Mouse (Mus musculus): Measurements from ENCODE around the gene Gprasp1. TPM values are rescaled to one million over a fixed set of nuclear protein-coding genes. Genes with fewer than 3 reads are reported as not detected.
A peak's percentile ranks its signal among the peaks of the same experiment; 100 is the strongest.
"Not testable (repeated sequence)": the region's sequence is repeated elsewhere in the genome, so short reads cannot be mapped to it uniquely, and the experiment has no call there.

Gprasp1 gene
- 36.4 and 39.7 TPM in 2 replicates for polyA plus RNA-seq (2015; fragmentation: Nextera tagmentation; extraction: Ambion mirVana)

GRCm38 (mm10) chrX:135742304-135743055, at the start of gene Gprasp1, which contains the start of gene Armcx5:
Gene Gprasp1, plus strand, starts transcription at chrX:135742733.
Gene Armcx5, plus strand, starts transcription at chrX:135742733.
- ATAC-seq (ENCODE audit: borderline replicate concordance, extremely low read depth, low FRiP score, low TSS enrichment) = peak; percentile 97
- Histone ChIP-seq H3K4me2 (peak within 1 kb of the TSS; percentile 58), H3K4me1 (no peaks in the 10 kb centered on the region), H3K9me3 (no peaks in the 10 kb centered on the region), H3K4me3 (peak within 1 kb of the TSS; percentile 63), H3K36me3 (no peaks in the 10 kb centered on the region), H3K27me3 (no peaks in the 10 kb centered on the region), H3K9ac (peak within 1 kb of the TSS; percentile 66), H3K27ac (peak within 1 kb of the TSS; percentile 57)
- 17% methylated on average over 48 of the region's 48 CpGs for WGBS

- H3K4me1 ChIP-seq = no peaks in the 10 kb centered on the region
- H3K4me2 ChIP-seq = no peak within 1 kb of the TSS
- 57% methylated on average over 1 of the region's 1 CpGs for WGBS
- H3K9me3 ChIP-seq = no peaks in the 10 kb centered on the region
- no peak within 1 kb of the TSS for H3K9ac ChIP-seq
- no peak within 1 kb of the TSS for H3K27ac ChIP-seq
- H3K36me3 ChIP-seq = no peaks in the 10 kb centered on the region
- ATAC-seq (ENCODE audit: borderline replicate concordance, extremely low read depth, low FRiP score, low TSS enrichment) = no peak
- no peak within 1 kb of the TSS for H3K4me3 ChIP-seq
- H3K27me3 ChIP-seq = no peaks in the 10 kb centered on the region
Measured at GRCm38 (mm10) chrX:135693633-135694032, 48.9 kb upstream of the Gprasp1 start, which contains the start of gene Tcp11x2. Gene Tcp11x2, minus strand, starts transcription at chrX:135693790.

GRCm38 (mm10) chrX:135703111-135703510, 39.4 kb upstream of the Gprasp1 start:
- H3K4me2 ChIP-seq = no peak overlapping the region
- no peak for ATAC-seq (ENCODE audit: borderline replicate concordance, extremely low read depth, low FRiP score, low TSS enrichment)
- no peak overlapping the region for H3K4me3 ChIP-seq
- no peak overlapping the region for H3K9ac ChIP-seq
- 78% methylated on average over 1 of the region's 1 CpGs for WGBS
- H3K9me3 ChIP-seq = no peaks in the 10 kb centered on the region
- no peaks in the 10 kb centered on the region for H3K27me3 ChIP-seq
- H3K27ac ChIP-seq = no peak overlapping the region
- no peaks in the 10 kb centered on the region for H3K36me3 ChIP-seq
- no peaks in the 10 kb centered on the region for H3K4me1 ChIP-seq

DNA sequence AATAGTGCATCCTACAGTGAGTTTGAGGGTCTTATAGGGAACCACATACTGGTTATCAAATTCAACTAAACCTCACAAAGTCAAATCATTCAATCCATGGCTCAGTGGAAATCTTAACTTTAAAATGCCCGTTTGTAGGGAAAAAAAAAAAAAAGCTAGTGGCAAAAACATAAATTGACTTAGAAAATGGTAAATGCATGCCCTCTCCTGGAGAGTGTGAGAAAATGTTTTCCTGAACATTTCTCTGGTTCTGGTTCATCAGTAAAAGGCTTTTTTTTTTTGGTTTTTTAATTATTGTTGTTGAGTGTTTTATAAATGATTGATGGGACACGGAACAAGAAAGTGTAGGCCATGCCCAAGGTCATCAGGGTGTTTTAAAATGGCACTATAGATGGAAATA, 38.2 kb upstream of the Gprasp1 start:
- WGBS = 27% methylated on average over 2 of the region's 2 CpGs
- H3K27ac ChIP-seq = no peak overlapping the region

GRCm38 (mm10) chrX:135712845-135713244, 29.7 kb upstream of the Gprasp1 start:
- WGBS = 76% methylated on average over 2 of the region's 2 CpGs
- H3K4me2 ChIP-seq = no peak overlapping the region

More for the DNA sequence above, 38.2 kb upstream of the Gprasp1 start:
- Histone ChIP-seq H3K27me3 (no peaks in the 10 kb centered on the region), H3K4me3 (no peak overlapping the region), H3K4me1 (no peaks in the 10 kb centered on the region), H3K36me3 (no peaks in the 10 kb centered on the region), H3K9ac (no peak overlapping the region), H3K9me3 (no peaks in the 10 kb centered on the region), H3K4me2 (no peak overlapping the region)
- no peak for ATAC-seq (ENCODE audit: borderline replicate concordance, extremely low read depth, low FRiP score, low TSS enrichment)

GRCm38 (mm10) chrX:135725161-135725560, 17.4 kb upstream of the Gprasp1 start, which contains the start of gene Tmsb15a:
Gene Tmsb15a, minus strand, starts transcription at chrX:135725261.
- ATAC-seq (ENCODE audit: borderline replicate concordance, extremely low read depth, low FRiP score, low TSS enrichment) = no peak
- H3K9ac ChIP-seq = no peak within 1 kb of the TSS
- H3K27me3 ChIP-seq = peaks cover 8% of the 10 kb centered on the region; the same call in 1 of the 2 replicates
- H3K9me3 ChIP-seq = no peaks in the 10 kb centered on the region
- no peaks in the 10 kb centered on the region for H3K4me1 ChIP-seq
- H3K36me3 ChIP-seq = no peaks in the 10 kb centered on the region
- 71% methylated on average over 10 of the region's 10 CpGs for WGBS
- no peak within 1 kb of the TSS for H3K4me2 ChIP-seq
- H3K4me3 ChIP-seq = no peak within 1 kb of the TSS
- H3K27ac ChIP-seq = no peak within 1 kb of the TSS

More at GRCm38 (mm10) chrX:135712845-135713244, 29.7 kb upstream of the Gprasp1 start:
- no peaks in the 10 kb centered on the region for H3K9me3 ChIP-seq
- no peaks in the 10 kb centered on the region for H3K4me1 ChIP-seq
- no peaks in the 10 kb centered on the region for H3K36me3 ChIP-seq
- H3K9ac ChIP-seq = no peak overlapping the region
- H3K27me3 ChIP-seq = no peaks in the 10 kb centered on the region
- H3K27ac ChIP-seq = no peak overlapping the region
- no peak for ATAC-seq (ENCODE audit: borderline replicate concordance, extremely low read depth, low FRiP score, low TSS enrichment)
- no peak overlapping the region for H3K4me3 ChIP-seq

DNA sequence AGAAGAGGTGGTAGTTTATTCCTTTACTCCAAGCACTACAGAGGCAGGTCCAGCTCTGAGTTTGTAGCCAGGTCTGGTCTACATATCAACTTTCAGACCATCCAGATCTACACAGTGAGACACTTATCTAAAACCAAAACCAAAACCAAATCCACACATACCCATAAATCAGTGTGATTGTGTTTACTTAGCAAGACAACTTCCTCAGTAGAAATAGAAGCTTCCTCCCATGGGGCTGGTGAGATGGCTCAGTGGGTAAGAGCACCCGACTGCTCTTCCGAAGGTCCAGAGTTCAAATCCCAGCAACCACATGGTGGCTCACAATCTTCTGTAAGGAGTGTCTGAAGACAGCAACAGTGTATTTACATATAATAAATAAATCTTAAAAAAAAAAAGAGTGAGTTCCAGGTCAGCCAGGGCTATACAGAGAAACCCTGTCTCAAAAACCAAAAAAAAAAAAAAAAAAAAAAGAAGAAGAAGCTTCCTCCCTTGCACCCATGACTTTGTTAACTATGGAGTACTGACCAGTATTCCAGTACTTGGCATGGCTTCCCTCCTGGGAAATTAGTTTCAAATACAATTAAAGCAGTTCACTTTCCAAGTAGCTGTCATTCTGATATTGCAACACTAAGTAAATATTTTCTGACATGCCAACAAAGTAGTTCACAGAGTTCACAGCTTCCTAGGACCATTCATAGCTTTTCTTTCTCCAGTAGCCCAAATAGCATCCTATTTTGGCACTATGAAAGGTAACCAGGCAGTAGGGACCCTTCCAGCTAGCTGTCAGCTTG, 3.6 kb upstream of the Gprasp1 start:
- no peak overlapping the region for H3K27ac ChIP-seq
- no peaks in the 10 kb centered on the region for H3K36me3 ChIP-seq
- H3K4me3 ChIP-seq = no peak overlapping the region
- no peaks in the 10 kb centered on the region for H3K27me3 ChIP-seq
- H3K4me1 ChIP-seq = no peaks in the 10 kb centered on the region
- no peaks in the 10 kb centered on the region for H3K9me3 ChIP-seq
- ATAC-seq (ENCODE audit: borderline replicate concordance, extremely low read depth, low FRiP score, low TSS enrichment) = no peak
- no peak overlapping the region for H3K9ac ChIP-seq
- H3K4me2 ChIP-seq = no peak overlapping the region
- 90% methylated on average over 2 of the region's 2 CpGs for WGBS

- WGBS = 18% methylated on average over 7 of the region's 7 CpGs
- ATAC-seq (ENCODE audit: borderline replicate concordance, extremely low read depth, low FRiP score, low TSS enrichment) = no peak
Measured at GRCm38 (mm10) chrX:135743056-135743355, 473 bp downstream of the Gprasp1 start.

GRCm38 (mm10) chrX:135745376-135745775, 2.8 kb downstream of the Gprasp1 start:
- not testable (repeated sequence) for H3K36me3 ChIP-seq; H3K27ac ChIP-seq; H3K27me3 ChIP-seq; H3K9me3 ChIP-seq; H3K9ac ChIP-seq; ATAC-seq (ENCODE audit: borderline replicate concordance, extremely low read depth, low FRiP score, low TSS enrichment); H3K4me1 ChIP-seq; H3K4me3 ChIP-seq; H3K4me2 ChIP-seq
- WGBS = 90% methylated on average over 3 of the region's 3 CpGs

More at GRCm38 (mm10) chrX:135743056-135743355, 473 bp downstream of the Gprasp1 start:
- Histone ChIP-seq H3K9me3 (no peaks in the 10 kb centered on the region), H3K4me1 (no peaks in the 10 kb centered on the region), H3K4me3 (peak overlapping the region; percentile 63), H3K27me3 (no peaks in the 10 kb centered on the region), H3K9ac (peak overlapping the region; percentile 66), H3K36me3 (no peaks in the 10 kb centered on the region), H3K27ac (no peak overlapping the region), H3K4me2 (peak overlapping the region; percentile 58)

GRCm38 (mm10) chrX:135752832-135753231, 10.3 kb downstream of the Gprasp1 start:
- 0% methylated on average over 2 of the region's 2 CpGs for WGBS

DNA sequence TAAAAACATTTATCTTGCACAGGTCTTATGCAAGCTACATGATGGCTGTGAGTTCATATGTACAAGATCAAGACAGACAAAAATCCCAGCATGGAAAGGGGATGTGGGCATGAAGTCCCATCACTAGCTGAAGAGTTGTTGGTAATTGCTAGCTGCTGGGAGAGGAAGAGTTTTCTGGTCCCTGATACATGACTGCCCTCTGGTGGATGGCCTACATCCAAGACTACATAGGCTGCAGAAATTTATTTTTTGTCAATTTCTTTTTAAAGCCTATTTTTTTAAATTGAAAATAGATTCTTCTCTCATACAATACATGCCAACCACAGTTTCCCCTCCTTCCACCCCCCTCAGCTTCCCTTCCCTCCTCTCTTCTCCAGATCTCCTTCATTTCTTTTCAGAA, 19.2 kb downstream of the Gprasp1 start:
- no peak overlapping the region for H3K9ac ChIP-seq
- no peak overlapping the region for H3K27ac ChIP-seq
- H3K4me3 ChIP-seq = no peak overlapping the region
- H3K36me3 ChIP-seq = peaks cover 3% of the 10 kb centered on the region; the same call in 1 of the 2 replicates
- no peak overlapping the region for H3K4me2 ChIP-seq
- H3K4me1 ChIP-seq = no peaks in the 10 kb centered on the region
- no peak for ATAC-seq (ENCODE audit: borderline replicate concordance, extremely low read depth, low FRiP score, low TSS enrichment)
- no peaks in the 10 kb centered on the region for H3K9me3 ChIP-seq
- H3K27me3 ChIP-seq = no peaks in the 10 kb centered on the region

More at GRCm38 (mm10) chrX:135752832-135753231, 10.3 kb downstream of the Gprasp1 start:
- Histone ChIP-seq H3K4me3 (no peak overlapping the region), H3K9ac (no peak overlapping the region), H3K9me3 (no peaks in the 10 kb centered on the region), H3K36me3 (no peaks in the 10 kb centered on the region), H3K4me2 (no peak overlapping the region), H3K27ac (no peak overlapping the region), H3K4me1 (no peaks in the 10 kb centered on the region), H3K27me3 (no peaks in the 10 kb centered on the region)
- no peak for ATAC-seq (ENCODE audit: borderline replicate concordance, extremely low read depth, low FRiP score, low TSS enrichment)

DNA sequence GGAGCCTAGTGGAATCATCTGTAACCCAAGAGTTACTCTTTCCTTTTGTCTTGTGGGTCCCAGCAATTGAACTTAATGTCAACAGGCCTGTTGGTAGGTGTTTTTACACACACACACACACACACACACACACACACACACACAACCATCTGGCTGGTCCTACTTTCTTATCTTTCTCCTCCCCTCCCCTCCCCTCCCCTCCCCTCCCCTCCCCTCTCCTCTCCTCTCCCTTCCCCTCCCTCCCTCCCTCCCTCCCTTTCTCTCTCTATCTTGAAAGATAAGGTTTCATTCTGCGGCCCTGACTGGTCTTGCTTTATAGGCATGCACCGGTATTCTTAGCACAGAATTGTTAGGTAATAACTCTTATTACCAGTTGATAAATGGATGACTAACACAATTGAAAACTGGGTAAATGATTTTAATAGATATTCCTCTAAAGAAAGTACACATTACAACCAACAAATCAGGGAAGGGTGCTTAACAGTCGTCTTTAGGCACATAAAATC, 25.6 kb downstream of the Gprasp1 start:
- Histone ChIP-seq H3K27ac (no peak overlapping the region), H3K27me3 (no peaks in the 10 kb centered on the region), H3K4me2 (no peak overlapping the region), H3K36me3 (no peaks in the 10 kb centered on the region), H3K4me3 (no peak overlapping the region), H3K4me1 (no peaks in the 10 kb centered on the region), H3K9ac (no peak overlapping the region), H3K9me3 (no peaks in the 10 kb centered on the region)
- ATAC-seq (ENCODE audit: borderline replicate concordance, extremely low read depth, low FRiP score, low TSS enrichment) = no peak
- 46% methylated on average over 3 of the region's 3 CpGs for WGBS

Measured in lung, embryonic 15.5 days (tissue).